Mouse (Mus musculus) MEL (cell line): ENCODE measurements around the gene Gtdc1. TPM values are rescaled to one million over a fixed set of nuclear protein-coding genes. Genes with fewer than 3 reads are reported as not detected.

ENCODE experiments used
- DNase-seq: peaks from one replicate; pipeline ENCODE4 v3.0.0; 2011; ENCODE audit warnings: low read depth, low spot score
- H3K27ac ChIP-seq: 2 replicates; pipeline ENCODE4 v1.5.1; 2012; ENCODE audit warnings: low read depth, mild to moderate bottlenecking, control low read depth, low read length, moderate library complexity; ENCODE audit not compliant: control insufficient read depth
- H3K27me3 ChIP-seq, 2 experiments: fragments of 150-350 bp in 1 of 2; sonication (generic) in 1 of 2; 2 replicates each; pipeline ENCODE4 v1.6.1; 2012; ENCODE audit warnings: low read length in 2 of 2, mild to moderate bottlenecking in 2 of 2, improper control_type of control experiment in 1 of 2, moderate library complexity in 1 of 2; ENCODE audit not compliant: insufficient read depth in 2 of 2, control insufficient read depth in 1 of 2
- H3K36me3 ChIP-seq, 2 experiments: 2 replicates each; pipeline ENCODE4 v1.6.1; 2012 to 2014; ENCODE audit warnings: low read length in 2 of 2, improper control_type of control experiment in 1 of 2, inconsistent platforms in 1 of 2, mild to moderate bottlenecking in 1 of 2; ENCODE audit not compliant: insufficient read depth in 2 of 2, control insufficient read depth in 1 of 2
- H3K4me1 ChIP-seq, 2 experiments: fragments of 150-350 bp in 1 of 2; sonication (generic) in 1 of 2; 2 replicates each; pipeline ENCODE4 v1.6.1; 2012; ENCODE audit warnings: low read length in 2 of 2, improper control_type of control experiment in 1 of 2, mild to moderate bottlenecking in 1 of 2; ENCODE audit not compliant: insufficient read depth in 2 of 2, control insufficient read depth in 1 of 2
- H3K4me3 ChIP-seq, 2 experiments: fragments of 150-350 bp in 1 of 2; sonication (generic) in 1 of 2; 2 replicates each; pipeline ENCODE4 v1.5.1; 2012; ENCODE audit warnings: low read depth in 2 of 2, low read length in 2 of 2, mild to moderate bottlenecking in 2 of 2, moderate library complexity in 2 of 2, control low read depth in 1 of 2, improper control_type of control experiment in 1 of 2; ENCODE audit not compliant: control insufficient read depth in 1 of 2, insufficient read depth in 1 of 2
- H3K79me2 ChIP-seq: 2 replicates; pipeline ENCODE4 v1.6.1; 2012; ENCODE audit warnings: mild to moderate bottlenecking, low read length, moderate library complexity; ENCODE audit not compliant: control insufficient read depth, poor library complexity, insufficient read depth
- H3K9ac ChIP-seq: 2 replicates; pipeline ENCODE4 v1.6.1; 2012; ENCODE audit warnings: low read depth, mild to moderate bottlenecking, control low read depth, low read length, moderate library complexity; ENCODE audit not compliant: control insufficient read depth, poor library complexity, severe bottlenecking
- H3K9me3 ChIP-seq: fragments of 150-350 bp; sonication (generic); replicated peaks from 2 replicates; pipeline ENCODE4 v1.6.1; 2012; ENCODE audit warnings: mild to moderate bottlenecking, low read length, improper control_type of control experiment, moderate library complexity; ENCODE audit not compliant: insufficient read depth
- CHD2 ChIP-seq: IDR thresholded peaks from 2 replicates; pipeline ENCODE4 v1.6.1; 2011; ENCODE audit warnings: low read length, improper control_type of control experiment
- CTCF ChIP-seq, 3 experiments: IDR thresholded peaks in 2 of 3; conservative IDR thresholded peaks in 1 of 3; 2 replicates each; pipeline ENCODE4 v1.5.1; 2011 to 2012; ENCODE audit warnings: low read length in 3 of 3, low read depth in 2 of 3, mild to moderate bottlenecking in 2 of 3, improper control_type of control experiment in 1 of 3, inconsistent platforms in 1 of 3, mixed read lengths in 1 of 3, moderate library complexity in 1 of 3; ENCODE audit not compliant: control insufficient read depth in 1 of 3, insufficient read depth in 1 of 3, poor library complexity in 1 of 3, severe bottlenecking in 1 of 3
- ELF1 ChIP-seq: IDR thresholded peaks from 2 replicates; pipeline ENCODE4 v1.6.1; 2014; ENCODE audit warnings: low read depth, mild to moderate bottlenecking, inconsistent platforms, low read length, improper control_type of control experiment, moderate library complexity
- GATA1 ChIP-seq: IDR thresholded peaks from 2 replicates; pipeline ENCODE4 v1.6.1; 2011; ENCODE audit warnings: low read depth, low read length, improper control_type of control experiment
- JUND ChIP-seq: IDR thresholded peaks from 2 replicates; pipeline ENCODE4 v1.6.1; 2011; ENCODE audit warnings: low read depth, mild to moderate bottlenecking, improper control_type of control experiment, low read length
- MAX ChIP-seq: IDR thresholded peaks from 2 replicates; pipeline ENCODE4 v1.6.1; 2011; ENCODE audit warnings: low read length, improper control_type of control experiment
- MYB ChIP-seq: IDR thresholded peaks from 2 replicates; pipeline ENCODE4 v1.6.1; 2011; ENCODE audit warnings: mild to moderate bottlenecking, low read depth, low read length, improper control_type of control experiment
- NRF1 ChIP-seq: IDR thresholded peaks from 2 replicates; pipeline ENCODE4 v1.6.1; 2014; ENCODE audit warnings: low read depth, mild to moderate bottlenecking, inconsistent platforms, low read length, improper control_type of control experiment, moderate library complexity; ENCODE audit not compliant: poor library complexity, insufficient read depth, severe bottlenecking
- POLR2A ChIP-seq, 2 experiments: IDR thresholded peaks; 2 replicates each; pipeline ENCODE4 v1.6.1; 2011 to 2012; ENCODE audit warnings: low read length in 2 of 2, mild to moderate bottlenecking in 2 of 2, control low read depth in 1 of 2, improper control_type of control experiment in 1 of 2, low read depth in 1 of 2, moderate library complexity in 1 of 2; ENCODE audit not compliant: control insufficient read depth in 1 of 2, insufficient read depth in 1 of 2, poor library complexity in 1 of 2
- POLR2AphosphoS2 ChIP-seq: IDR thresholded peaks from 2 replicates; pipeline ENCODE4 v1.6.1; 2011; ENCODE audit warnings: low read length, improper control_type of control experiment
- RAD21 ChIP-seq: IDR thresholded peaks from 2 replicates; pipeline ENCODE4 v1.6.1; 2011; ENCODE audit warnings: mild to moderate bottlenecking, low read depth, low read length, improper control_type of control experiment
- SIN3A ChIP-seq: IDR thresholded peaks from 2 replicates; pipeline ENCODE4 v1.6.1; 2012; ENCODE audit warnings: low read length, improper control_type of control experiment, inconsistent platforms
- SMC3 ChIP-seq: IDR thresholded peaks from 2 replicates; pipeline ENCODE4 v1.6.1; 2011; ENCODE audit warnings: low read depth, low read length, improper control_type of control experiment
- TBP ChIP-seq: IDR thresholded peaks from 2 replicates; pipeline ENCODE4 v1.8.0; 2011; ENCODE audit warnings: low read depth, low read length, improper control_type of control experiment
- TCF12 ChIP-seq: IDR thresholded peaks from 2 replicates; pipeline ENCODE4 v1.6.1; 2014; ENCODE audit warnings: low read depth, mild to moderate bottlenecking, inconsistent platforms, low read length, improper control_type of control experiment, moderate library complexity
- UBTF ChIP-seq: IDR thresholded peaks from 2 replicates; pipeline ENCODE4 v1.6.1; 2012; ENCODE audit warnings: low read depth, mild to moderate bottlenecking, inconsistent platforms, low read length, improper control_type of control experiment, moderate library complexity, borderline replicate concordance; ENCODE audit not compliant: insufficient read depth
- USF1 ChIP-seq: IDR thresholded peaks from 2 replicates; pipeline ENCODE4 v1.6.1; 2014; ENCODE audit warnings: low read depth, mild to moderate bottlenecking, inconsistent platforms, low read length, improper control_type of control experiment, moderate library complexity
- ZKSCAN1 ChIP-seq: IDR thresholded peaks from 2 replicates; pipeline ENCODE4 v1.6.1; 2012; ENCODE audit warnings: low read depth, mild to moderate bottlenecking, inconsistent platforms, low read length, improper control_type of control experiment, moderate library complexity
- ZMIZ1 ChIP-seq: IDR thresholded peaks from 2 replicates; pipeline ENCODE4 v1.6.1; 2012; ENCODE audit warnings: low read depth, mild to moderate bottlenecking, inconsistent platforms, low read length, improper control_type of control experiment, moderate library complexity
- polyA plus RNA-seq, 2 experiments: library from polyadenylated mRNA; stranded (reverse) in 1 of 2; unstranded in 1 of 2; fragments of >175 nt in 1 of 2; fragments of >200 nt in 1 of 2; gene quantifications; 2 replicates each; pipeline versions ENCODE4 v1.2.1 to v1.2.4; 2012; ENCODE audit warnings: low replicate concordance in 2 of 2, low read depth in 1 of 2; ENCODE audit not compliant: insufficient read length in 2 of 2, insufficient read depth in 1 of 2, missing spikeins in 1 of 2
- total RNA-seq: library from RNA; depleted of rRNA; stranded (reverse); fragments of 300-350 nt; gene quantifications from 2 replicates; pipeline ENCODE4 v1.2.3, GENCODE M21; 2012

Gtdc1 gene
- total and polyA plus RNA-seq, 3 experiments, result 7.2 to 14.3 TPM; not detected in 1

- no peaks in the 10 kb centered on the region for H3K36me3 ChIP-seq
- H3K27me3 ChIP-seq, result no peaks in the 10 kb centered on the region
- H3K4me3 ChIP-seq, result no peak overlapping the region
- TF ChIP-seq SIN3A, result no peak
- TF ChIP-seq UBTF, result no peak
- no peak for TF ChIP-seq SMC3
- TF ChIP-seq ZMIZ1, result no peak
- TF ChIP-seq CHD2, result no peak
- no peak for TF ChIP-seq CTCF (IDR thresholded peaks at IDR 0.05 in 2 of 3, conservative IDR thresholded peaks at IDR 0.05 in 1 of 3; ENCODE audit: control insufficient read depth in 1 of 3, insufficient read depth in 1 of 3, low read depth in 2 of 3, low read length in 3 of 3, poor library complexity in 1 of 3, severe bottlenecking in 1 of 3)
- TF ChIP-seq MAX, result no peak
- TF ChIP-seq POLR2AphosphoS2, result no peak
- no peak for TF ChIP-seq GATA1
- TF ChIP-seq JUND, result no peak
- TF ChIP-seq USF1, result no peak
- no peak for TF ChIP-seq ELF1
- TF ChIP-seq TBP, result no peak
- no peak for TF ChIP-seq MYB
- TF ChIP-seq RAD21, result no peak
- TF ChIP-seq POLR2A (IDR thresholded peaks at IDR 0.05; ENCODE audit: control insufficient read depth in 1 of 2, insufficient read depth in 1 of 2, low read depth in 1 of 2, low read length in 2 of 2, poor library complexity in 1 of 2), result no peak
- TF ChIP-seq ZKSCAN1, result no peak
- no peak for TF ChIP-seq NRF1
- H3K27ac ChIP-seq, result no peak overlapping the region
- H3K9ac ChIP-seq, result no peak overlapping the region
- no peak for DNase-seq
- no peaks in the 10 kb centered on the region for H3K9me3 ChIP-seq
- no peaks in the 10 kb centered on the region for H3K4me1 ChIP-seq
- no peaks in the 10 kb centered on the region for H3K79me2 ChIP-seq
Observed at GRCm38 (mm10) chr2:44782746-44783145, 144.7 kb downstream of the Gtdc1 start.

- Histone ChIP-seq H3K27me3 (no peaks in the 10 kb centered on the region), H3K79me2 (no peaks in the 10 kb centered on the region), H3K4me1 (no peaks in the 10 kb centered on the region), H3K9me3 (no peaks in the 10 kb centered on the region), H3K27ac (no peak overlapping the region), H3K9ac (no peak overlapping the region), H3K36me3 (no peaks in the 10 kb centered on the region), H3K4me3 (no peak overlapping the region)
- no peak for TF ChIP-seq TCF12
- no peak for DNase-seq
Observed at GRCm38 (mm10) chr2:44780961-44781360, 146.5 kb downstream of the Gtdc1 start.
